Mouse (Mus musculus) neural tube, embryonic 11.5 days (tissue): ENCODE measurements around the gene Nans. TPM values are rescaled to one million over a fixed set of nuclear protein-coding genes. Genes with fewer than 3 reads are reported as not detected.

Experiments used
- ATAC-seq: fragments of 200-750 bp; cut with Nextera tagmentation; 2 replicates; pipeline ENCODE4 v1.8.0; 2017; ENCODE audit warnings: moderate number of reproducible peaks, mild to moderate bottlenecking, moderate TSS enrichment, moderate library complexity; ENCODE audit not compliant: insufficient read depth, low FRiP score, low TSS enrichment
- DNase-seq: peaks from one replicate; pipeline ENCODE4 v3.0.0-alpha.2; 2015; ENCODE audit warnings: low spot score
- H3K27ac ChIP-seq: fragments of 300-500 bp; sonication (generic); 2 replicates; pipeline ENCODE4 v1.5.1; 2014; ENCODE audit warnings: low read depth, mild to moderate bottlenecking, low read length
- H3K27me3 ChIP-seq: fragments of 300-500 bp; sonication (generic); 2 replicates; pipeline ENCODE4 v1.6.1; 2014; ENCODE audit warnings: mild to moderate bottlenecking, low read length, mixed read lengths; ENCODE audit not compliant: control insufficient read depth, insufficient read depth
- H3K36me3 ChIP-seq: fragments of 300-500 bp; sonication (generic); 2 replicates; pipeline ENCODE4 v1.6.1; 2014; ENCODE audit warnings: mild to moderate bottlenecking, low read length, moderate library complexity, mixed read lengths; ENCODE audit not compliant: control insufficient read depth, insufficient read depth
- H3K4me1 ChIP-seq: fragments of 300-500 bp; sonication (generic); 2 replicates; pipeline ENCODE4 v1.6.1; 2014; ENCODE audit warnings: low read length, mixed read lengths; ENCODE audit not compliant: control insufficient read depth, insufficient read depth
- H3K4me2 ChIP-seq: fragments of 300-500 bp; sonication (generic); 2 replicates; pipeline ENCODE4 v1.6.1; 2014; ENCODE audit warnings: low read depth, mild to moderate bottlenecking, moderate library complexity
- H3K4me3 ChIP-seq: fragments of 300-500 bp; sonication (generic); 2 replicates; pipeline ENCODE4 v1.5.1; 2014; ENCODE audit warnings: low read depth, low read length
- H3K9ac ChIP-seq: fragments of 300-500 bp; sonication (generic); 2 replicates; pipeline ENCODE4 v1.6.1; 2014; ENCODE audit warnings: mild to moderate bottlenecking, low read length
- H3K9me3 ChIP-seq: fragments of 300-500 bp; sonication (generic); 2 replicates; pipeline ENCODE4 v1.6.1; 2016; ENCODE audit warnings: low read length; ENCODE audit not compliant: control insufficient read depth
- WGBS: fragments of 180-500 bp; shearing (Covaris S2); extraction: QIAGEN DNeasy Blood & Tissue Kit; methylation state at CpG from one replicate; pipeline ENCODE4 v1.1.7; 2014; 5-methylcytosine and 5-hydroxymethylcytosine counted together
- polyA plus RNA-seq: library from polyadenylated mRNA; unstranded; fragments of >200 nt; fragmentation: Nextera tagmentation; extraction: Ambion mirVana; gene quantifications from 2 replicates; pipeline ENCODE4 v1.2.1, GENCODE M21; 2014

Gene Nans
- polyA plus RNA-seq, 1 experiment from 2014 or later: 89.1 TPM

GRCm38 (mm10) chr4:46550406-46550805 lies 61.4 kb downstream of the Nans start:
- Histone ChIP-seq H3K27ac (no peak overlapping the region), H3K4me1 (no peaks in the 10 kb centered on the region), H3K4me3 (no peak overlapping the region), H3K9me3 (no peaks in the 10 kb centered on the region), H3K9ac (no peak overlapping the region), H3K4me2 (no peak overlapping the region), H3K27me3 (no peaks in the 10 kb centered on the region), H3K36me3 (no peaks in the 10 kb centered on the region)
- 73% methylated on average over 8 of the region's 8 CpGs for WGBS
- DNase-seq (no peak), ATAC-seq (no peak)

Other genes with a start within 250 kb of the Nans start
- not detected in 2 replicates for gene Foxe1, start 145.6 kb upstream of the Nans start, polyA plus RNA-seq
- gene Trmo, start 99.8 kb upstream of the Nans start, polyA plus RNA-seq: 10.5 TPM in 2 replicates
- 15.8 and 15.9 TPM in 2 replicates for gene Hemgn, start 75.7 kb upstream of the Nans start, polyA plus RNA-seq
- 261 and 271 TPM in 2 replicates for gene Anp32b, start 38.3 kb upstream of the Nans start, polyA plus RNA-seq
- 0.78 and 0.92 TPM in 2 replicates for gene Trim14, start 46.9 kb downstream of the Nans start, polyA plus RNA-seq
- 6.9 and 8.8 TPM in 2 replicates for gene Coro2a, start 113.0 kb downstream of the Nans start, polyA plus RNA-seq
- 0.84 and 1.1 TPM in 2 replicates for gene Tbc1d2, start 161.0 kb downstream of the Nans start, polyA plus RNA-seq